Mouse (Mus musculus) urinary bladder, postnatal 10 days (tissue): Measurements from ENCODE around the gene Mipol1.

Experiments
- DNase-seq: peaks from one replicate; pipeline ENCODE4 v3.0.0; 2022; ENCODE audit warnings: low spot score

Mipol1 gene

DNA sequence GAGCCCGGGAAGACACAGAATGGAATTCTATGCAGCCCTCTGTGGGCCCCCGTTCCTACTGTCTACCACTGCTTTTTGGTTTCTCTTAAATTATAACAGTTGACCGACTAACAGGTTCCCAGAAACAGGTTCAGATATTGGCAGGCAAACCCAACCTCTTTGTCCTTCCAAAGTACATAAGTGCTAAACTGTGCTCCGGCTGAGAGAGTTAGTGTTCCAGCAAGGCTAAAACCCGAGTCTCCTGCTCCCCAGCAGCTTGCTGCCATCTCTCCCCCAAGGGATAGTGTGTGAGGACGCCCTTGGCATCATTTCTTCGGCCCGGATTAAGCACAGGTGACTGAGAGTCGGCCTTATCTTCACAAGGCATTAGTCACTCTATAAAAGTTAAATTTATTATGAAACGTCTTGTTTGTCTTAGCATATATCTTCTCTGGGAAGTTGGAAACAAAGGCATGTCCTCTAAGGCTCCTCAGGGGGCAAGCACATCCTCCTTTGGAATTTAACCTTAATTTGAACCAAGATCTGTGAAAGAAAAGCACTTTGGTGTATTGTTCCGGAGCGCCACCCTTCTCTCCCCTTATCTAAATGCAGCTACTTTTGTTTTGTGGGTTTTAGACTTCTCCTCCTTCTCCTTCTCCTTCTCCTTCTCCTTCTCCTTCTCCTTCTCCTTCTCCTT is 285.6 kb downstream of the Mipol1 start:
- no peak for DNase-seq

DNA sequence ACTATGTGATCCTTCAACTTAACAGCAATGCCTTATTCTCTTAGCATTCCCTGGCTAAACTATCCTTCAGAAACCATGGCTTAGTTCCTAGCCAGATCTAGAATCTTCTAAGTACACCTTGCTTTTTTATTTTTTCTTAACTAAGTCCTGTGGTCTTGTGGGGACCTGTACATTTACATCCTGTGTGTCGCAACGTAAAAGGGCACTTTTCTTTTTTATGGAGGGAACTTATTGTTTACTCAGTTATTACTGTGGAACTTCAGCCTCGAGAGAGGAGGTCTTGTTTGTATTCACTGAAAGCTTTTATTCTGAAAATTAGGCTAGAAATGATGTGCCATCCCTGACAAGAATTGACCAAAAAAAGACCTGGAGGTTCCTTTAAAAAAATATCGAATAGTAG is 298.1 kb downstream of the Mipol1 start:
- DNase-seq, result no peak

GRCm38 (mm10) chr12:57530474-57530873 is 300.2 kb downstream of the Mipol1 start:
- no peak for DNase-seq

DNA sequence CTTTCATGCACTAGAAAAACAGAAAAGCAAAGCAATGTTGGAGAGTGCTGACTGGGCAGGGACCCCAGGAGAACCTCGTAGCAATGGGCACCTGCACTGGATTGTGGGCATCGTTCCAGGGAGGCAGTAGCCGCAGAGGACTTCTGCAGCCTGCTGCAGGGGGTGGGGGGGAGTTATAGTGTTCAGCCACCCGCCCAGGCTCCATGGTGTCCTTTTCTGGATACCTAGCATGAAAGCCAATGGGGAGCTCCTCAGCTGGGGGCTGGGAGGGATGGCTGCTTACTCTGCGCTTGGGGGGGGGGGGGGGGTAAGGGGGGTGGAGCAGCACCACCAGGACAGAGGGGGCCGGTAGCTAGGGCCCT is 304.3 kb downstream of the Mipol1 start:
- no peak for DNase-seq

DNA sequence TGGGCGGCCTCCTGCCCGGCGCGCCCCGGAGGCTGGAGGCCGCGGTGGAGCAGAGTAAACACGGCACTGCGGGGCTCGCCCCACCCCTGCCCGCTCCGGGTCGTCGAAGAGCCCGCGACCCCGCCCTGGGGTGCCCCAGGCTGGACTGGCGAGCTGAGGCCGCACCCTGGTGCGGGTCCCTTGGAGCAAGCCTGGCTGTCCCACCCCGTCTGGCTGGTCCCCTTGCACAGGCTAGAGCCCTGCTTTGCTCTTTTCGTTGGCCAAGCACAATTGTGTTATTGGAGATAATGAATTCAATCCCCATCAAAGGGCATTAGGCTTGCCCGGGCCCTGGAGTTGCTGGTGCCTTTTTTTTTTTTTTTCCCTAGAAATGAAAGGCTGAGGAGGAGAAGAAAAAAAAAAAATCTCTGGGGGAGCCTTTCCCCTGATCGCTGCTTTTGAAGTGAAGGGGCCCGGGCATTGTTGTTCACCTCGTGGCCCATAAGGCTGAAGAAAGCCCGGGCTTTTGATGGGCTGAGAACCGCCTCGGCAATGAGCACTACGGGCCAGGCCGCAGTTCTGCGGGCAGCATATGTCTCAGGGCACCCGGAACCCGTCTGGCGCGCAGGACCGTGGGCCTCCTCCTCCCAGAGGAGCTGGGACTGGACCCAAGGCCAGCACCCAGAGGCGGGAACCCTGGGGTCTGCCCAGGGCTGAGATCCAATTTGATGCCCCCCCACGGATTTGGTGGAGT is 304.8 kb downstream of the Mipol1 start:
- no peak for DNase-seq

GRCm38 (mm10) chr12:57536056-57536908 is 306.1 kb downstream of the Mipol1 start:
- no peak for DNase-seq

DNA sequence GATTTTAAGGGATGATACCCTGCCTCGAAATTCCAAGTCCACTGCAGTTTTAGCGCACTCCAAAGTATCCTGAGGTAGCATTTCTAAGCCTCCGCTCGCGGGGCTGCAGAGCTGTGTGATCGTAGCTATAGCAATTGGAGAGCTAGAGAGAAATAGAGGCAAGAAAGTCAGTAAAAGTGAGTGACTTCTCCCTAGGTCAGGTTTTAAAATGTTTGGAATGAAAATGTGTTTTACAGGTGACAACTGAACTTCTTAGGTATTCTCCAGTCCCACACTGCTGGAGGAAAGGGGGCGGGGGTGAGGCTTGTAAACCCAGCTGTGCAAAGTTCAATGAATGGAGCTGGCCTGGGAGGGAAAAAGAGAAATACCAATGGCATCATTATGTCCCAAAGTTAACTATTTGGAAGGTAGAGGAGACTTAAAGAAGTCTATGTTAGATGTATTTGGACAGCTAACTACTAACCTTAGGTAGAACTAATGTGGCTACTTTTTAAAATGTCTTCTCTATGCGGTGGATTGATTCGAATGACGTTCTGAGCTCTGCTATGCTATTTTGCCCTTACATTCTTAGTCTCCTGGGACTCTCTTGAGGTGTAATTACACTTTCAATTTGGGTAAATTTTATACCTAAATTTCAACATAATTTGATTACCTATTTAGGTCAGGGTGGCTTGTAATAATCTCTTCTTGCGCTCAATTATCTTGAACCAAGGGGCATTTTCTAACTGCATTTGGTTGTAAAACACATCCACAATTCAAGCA is 306.9 kb downstream of the Mipol1 start:
- DNase-seq, result no peak

DNA sequence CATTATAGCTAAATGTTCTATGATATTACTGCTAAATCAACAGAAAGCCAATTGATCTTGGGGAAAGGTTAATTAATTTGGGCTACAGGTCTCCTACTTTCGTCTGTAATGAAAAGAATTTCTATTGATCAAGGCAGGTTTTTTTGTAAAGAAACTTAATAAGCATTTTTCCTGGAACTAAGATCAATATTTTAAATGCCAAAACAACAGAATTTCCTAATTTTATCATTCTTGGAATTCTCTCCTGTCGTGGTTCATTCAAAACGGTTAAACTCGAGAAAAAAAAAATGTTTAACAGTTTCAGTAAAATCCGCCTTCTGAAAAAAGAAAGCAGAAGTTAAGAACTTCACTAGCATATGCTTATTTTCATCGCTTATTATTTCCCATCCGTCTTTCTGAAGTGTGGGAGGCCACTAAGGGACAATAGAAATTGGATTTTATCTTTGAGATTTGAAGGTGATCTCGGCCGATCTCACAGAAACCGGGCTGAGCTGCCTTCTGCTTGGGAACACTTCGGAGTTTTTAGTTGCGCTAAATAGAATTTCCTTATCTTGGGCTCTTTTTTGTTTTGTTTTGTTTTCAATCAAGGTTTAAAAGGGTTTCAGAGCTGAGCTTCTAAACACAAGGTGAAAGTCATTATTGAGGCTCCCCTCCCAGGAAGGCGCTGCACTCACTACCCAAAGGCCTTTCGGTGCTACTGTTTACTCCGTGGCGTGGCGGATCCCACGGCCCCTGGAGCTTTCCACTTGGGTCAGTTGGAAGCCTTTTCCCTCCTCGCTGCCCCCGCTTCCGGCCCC is 307.8 kb downstream of the Mipol1 start:
- no peak for DNase-seq

- no peak for DNase-seq
Observed at GRCm38 (mm10) chr12:57538588-57539550, 308.6 kb downstream of the Mipol1 start.

- no peak for DNase-seq
Observed at GRCm38 (mm10) chr12:57539551-57539985, 309.3 kb downstream of the Mipol1 start.

DNA sequence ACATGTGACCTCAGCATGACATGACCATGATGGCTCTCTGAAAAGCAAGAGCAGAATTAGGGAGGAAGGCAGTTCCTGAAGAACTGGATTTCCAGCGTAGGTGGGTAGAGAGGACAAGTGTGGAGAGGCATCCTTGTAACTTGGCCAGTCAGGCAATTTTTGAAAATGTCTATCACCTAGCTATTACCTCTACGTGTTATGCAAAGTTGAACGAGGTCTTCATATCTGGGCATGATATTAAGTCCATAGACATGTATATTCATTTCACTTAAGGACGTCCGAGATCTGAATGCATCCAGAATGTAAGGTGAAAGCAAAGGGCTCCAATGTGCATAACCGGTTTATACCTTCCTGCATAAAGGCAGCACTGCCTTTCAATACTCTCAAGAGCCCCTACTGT is 310.9 kb downstream of the Mipol1 start:
- no peak for DNase-seq

DNA sequence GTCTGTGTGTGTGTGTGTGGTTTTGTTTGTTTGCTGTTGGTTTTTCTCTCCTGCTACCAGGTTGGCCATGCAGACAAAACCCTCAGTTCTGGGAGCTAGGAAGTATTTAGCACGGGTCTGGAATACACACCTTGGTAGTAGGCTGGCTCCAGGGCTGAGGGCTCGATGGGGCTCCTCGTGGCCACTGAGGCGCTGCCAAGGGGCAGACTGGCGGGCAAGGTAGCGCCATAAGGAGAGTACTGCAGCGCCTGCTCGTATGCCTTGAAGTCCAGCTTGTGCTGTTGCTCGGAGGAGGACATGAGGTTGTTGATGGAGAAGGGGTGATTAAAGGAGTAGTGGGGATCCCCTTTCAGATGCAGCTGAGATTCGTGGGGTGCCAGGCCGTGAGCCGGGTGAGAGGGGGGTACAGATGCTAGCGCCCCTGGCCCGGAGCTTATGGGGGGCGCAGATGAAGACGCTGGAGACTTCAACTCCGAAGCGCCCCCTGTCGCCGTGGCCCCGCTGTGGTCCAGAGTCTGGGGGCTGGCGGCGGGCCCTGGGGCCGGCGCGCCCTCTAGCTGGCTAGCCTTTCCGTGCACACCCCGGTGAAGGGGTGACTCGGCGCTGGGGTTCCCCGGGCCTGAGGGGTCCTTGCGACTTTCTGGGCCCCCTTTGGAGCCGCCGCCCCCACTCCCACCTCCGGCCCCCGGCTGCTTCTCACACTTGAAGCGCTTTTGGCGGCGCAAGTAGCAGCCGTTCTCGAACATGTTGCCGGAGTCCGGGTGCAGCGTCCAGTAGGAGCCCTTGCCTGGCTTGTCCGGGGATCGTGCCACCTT is 311.9 kb downstream of the Mipol1 start:
- no peak for DNase-seq

- DNase-seq, result no peak
Observed at GRCm38 (mm10) chr12:57542746-57543626, 312.8 kb downstream of the Mipol1 start.

GRCm38 (mm10) chr12:57543627-57543991 is 313.4 kb downstream of the Mipol1 start:
- no peak for DNase-seq

- DNase-seq, result no peak
Observed at GRCm38 (mm10) chr12:57544641-57545370, 314.6 kb downstream of the Mipol1 start.

GRCm38 (mm10) chr12:57545371-57546241 is 315.4 kb downstream of the Mipol1 start:
- no peak for DNase-seq
